Mouse (Mus musculus): ENCODE results near the gene Dpy19l3.

DNA sequence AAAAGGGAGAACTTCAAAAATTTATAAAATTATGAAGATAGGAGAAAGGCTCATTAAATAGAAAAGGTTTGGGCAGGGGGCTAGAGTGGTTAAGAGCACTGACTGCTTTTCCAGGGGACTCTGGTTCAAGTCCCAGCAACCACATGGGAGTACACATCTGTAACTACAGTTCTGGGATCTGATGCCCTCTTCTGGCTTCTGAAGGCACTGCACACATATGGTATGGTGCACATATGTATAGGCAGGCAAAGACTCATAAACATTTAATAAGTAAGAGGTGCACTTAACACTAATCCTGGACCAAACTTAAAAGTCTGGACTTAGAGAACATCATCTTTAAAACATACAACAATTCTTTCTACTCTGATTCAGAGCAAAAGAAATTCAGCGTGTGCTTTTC lies 56.2 kb downstream of the Dpy19l3 start:
- TF ChIP-seq POLR2A (IDR thresholded peaks at IDR 0.05; ENCODE audit: borderline replicate concordance, extremely low read depth, low read depth, low read length) (no peak), CTCF (IDR thresholded peaks at IDR 0.05; ENCODE audit: insufficient read depth, low read length) (no peak)
